Comparison of ENCODE assay signal across 18 mouse cellular contexts in the genomic region with DNA sequence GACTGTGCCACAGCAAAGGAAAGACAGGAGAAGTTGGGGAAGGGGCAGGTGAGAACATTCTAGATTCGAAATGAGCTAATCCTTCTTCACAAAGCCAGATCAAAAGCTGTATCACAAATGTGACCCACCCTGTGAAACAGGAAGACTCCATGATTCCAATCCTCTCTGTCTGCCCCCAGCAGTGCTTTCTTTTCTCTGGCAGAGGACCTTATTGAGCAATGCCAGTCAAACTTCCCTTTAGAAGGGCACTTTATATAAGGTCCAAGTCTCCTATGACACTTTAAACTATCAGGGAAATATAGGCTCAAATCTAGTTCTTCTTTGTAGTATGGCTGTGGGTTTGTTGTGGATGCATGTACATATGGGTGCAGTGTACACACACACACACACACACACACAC.
"Had no signal": no experiment of that assay in that cellular context is flagged by ENCODE, and none has a peak within 500 bp of the region (broad histone marks: within the 10 kb centered on the region; RNA-seq: fewer than 3 reads in every experiment).

No protein-coding gene starts in this region.

- ATAC-seq: lung, postnatal 0 days; midbrain, embryonic 13.5 days; midbrain, embryonic 16.5 days had no signal

- H3K4me2 ChIP-seq: lung, embryonic 15.5 days; midbrain, embryonic 11.5 days; midbrain, embryonic 13.5 days; neural tube, embryonic 12.5 days had no signal

- H3K27me3 ChIP-seq: lung, embryonic 15.5 days; megakaryocyte, embryonic 14.5 days; midbrain, embryonic 13.5 days; neural tube, embryonic 12.5 days had no signal

- H3K36me3 ChIP-seq: lung, embryonic 15.5 days; midbrain, embryonic 13.5 days; neural tube, embryonic 12.5 days had no signal

- H3K9me3 ChIP-seq: lung, embryonic 15.5 days; megakaryocyte, embryonic 14.5 days; midbrain, embryonic 13.5 days; neural tube, embryonic 12.5 days had no signal

- H3K27ac ChIP-seq: liver, embryonic 14.5 days; lung, embryonic 15.5 days; macrophage; midbrain, embryonic 13.5 days; neural tube, embryonic 12.5 days had no signal

- H3K9ac ChIP-seq: liver, embryonic 14.5 days; lung, embryonic 15.5 days; midbrain, embryonic 13.5 days; neural tube, embryonic 12.5 days had no signal

- H3K4me1 ChIP-seq: lung, embryonic 15.5 days; midbrain, embryonic 13.5 days; neural tube, embryonic 12.5 days had no signal

- DNase-seq: lung, adult 2 months; lung, postnatal 14 days; lung, postnatal 36 days; right cerebral cortex, postnatal 25 days; right cerebral cortex, postnatal 4 days; spleen, adult 18-20 months; thymus, adult 18-20 months; thymus, postnatal 14 days; thymus, postnatal 36 days had no signal

- H3K4me3 ChIP-seq: lung, embryonic 15.5 days; megakaryocyte, embryonic 14.5 days; midbrain, embryonic 13.5 days; neural tube, embryonic 12.5 days had no signal
